Mouse (Mus musculus) 416B (cell line): ENCODE measurements around the gene Ankrd44.

Experiments used
- DNase-seq: peaks from one replicate; pipeline ENCODE4 v3.0.0; 2011; ENCODE audit warnings: low read depth

Gene Ankrd44

DNA sequence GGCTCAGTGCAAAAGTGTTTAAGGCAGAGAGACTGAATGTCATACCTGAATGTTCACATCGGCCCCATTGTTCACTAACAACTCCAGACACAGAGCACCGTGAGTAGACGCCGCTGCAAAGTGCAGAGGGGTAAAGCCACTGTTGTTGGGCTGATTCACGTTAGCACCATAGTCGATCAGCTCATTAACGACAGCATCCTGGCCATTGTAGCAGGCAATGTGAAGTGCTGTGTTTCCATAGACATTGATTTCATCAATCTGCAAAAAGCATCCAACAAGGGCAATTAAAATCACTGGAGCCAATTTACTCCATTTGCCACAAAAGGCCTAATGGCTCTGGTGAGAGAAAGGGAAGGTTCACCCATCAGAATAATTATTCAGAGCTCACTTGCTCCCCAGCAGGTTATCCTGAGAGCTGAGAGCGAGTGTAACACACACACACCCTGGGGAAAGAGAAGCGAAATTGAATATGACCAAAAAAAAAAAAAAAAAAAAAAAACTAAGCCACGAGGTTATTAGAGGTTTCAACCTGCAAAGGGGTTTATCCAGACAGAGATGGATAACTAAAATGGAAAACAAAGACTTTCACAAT lies 163.9 kb downstream of the Ankrd44 start:
- DNase-seq, result no peak

- peak; percentile 18 for DNase-seq
These were observed 166.3 kb downstream of the Ankrd44 start for GRCm38 (mm10) chr1:54759841-54760240.

- DNase-seq, result no peak
These were observed 168.9 kb downstream of the Ankrd44 start for GRCm38 (mm10) chr1:54757291-54757690.

DNA sequence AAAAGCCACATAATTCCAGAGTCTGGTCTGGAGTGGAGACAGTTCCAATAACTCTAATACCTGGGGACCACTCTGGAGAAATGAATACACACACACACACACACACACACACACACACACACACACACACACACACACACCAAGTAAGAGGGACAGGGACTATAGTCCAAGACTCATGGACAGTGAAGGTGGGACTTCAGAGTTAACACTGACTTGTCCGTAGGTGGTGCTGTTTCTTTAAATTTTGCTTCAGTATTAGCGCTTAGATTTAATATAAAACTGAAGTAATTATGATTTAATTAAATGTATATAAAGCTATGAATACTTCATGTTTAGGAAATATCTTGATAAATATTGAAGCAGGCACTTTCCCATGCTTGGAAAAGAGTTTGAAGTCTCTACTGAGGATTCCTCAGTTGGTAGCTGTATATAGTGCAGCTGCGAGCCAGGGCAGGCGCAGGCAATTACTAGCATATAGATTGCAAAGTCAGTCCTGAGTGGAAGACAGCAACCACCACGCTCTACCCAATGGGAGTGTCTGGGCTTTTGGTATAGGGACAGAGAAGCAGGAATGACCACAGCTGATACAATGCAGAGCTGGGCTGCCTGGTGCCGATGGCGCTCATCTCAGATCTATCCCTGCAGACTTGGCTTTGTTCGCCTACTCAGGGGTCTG lies 170.4 kb downstream of the Ankrd44 start:
- DNase-seq, result peak; percentile 41

DNA sequence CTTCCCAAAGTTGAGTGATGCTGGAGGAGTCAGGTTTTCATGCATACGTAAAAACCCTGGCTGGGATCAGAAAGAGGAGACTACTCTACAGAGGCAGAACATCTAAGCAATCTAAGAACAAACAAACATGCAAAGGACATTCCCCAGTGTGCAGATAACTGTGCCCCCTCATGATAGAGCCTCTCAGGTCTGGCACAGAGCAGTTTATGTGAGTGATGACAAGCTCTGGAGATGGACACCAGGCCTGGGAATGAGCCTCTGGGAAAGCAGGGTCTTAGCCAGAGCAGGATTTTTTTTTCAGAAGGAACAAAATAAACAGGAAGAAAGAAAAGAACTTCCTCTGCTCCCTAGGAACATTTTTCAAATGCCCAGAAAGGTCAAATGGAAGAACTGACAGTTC lies 176.2 kb downstream of the Ankrd44 start:
- DNase-seq, result no peak

DNA sequence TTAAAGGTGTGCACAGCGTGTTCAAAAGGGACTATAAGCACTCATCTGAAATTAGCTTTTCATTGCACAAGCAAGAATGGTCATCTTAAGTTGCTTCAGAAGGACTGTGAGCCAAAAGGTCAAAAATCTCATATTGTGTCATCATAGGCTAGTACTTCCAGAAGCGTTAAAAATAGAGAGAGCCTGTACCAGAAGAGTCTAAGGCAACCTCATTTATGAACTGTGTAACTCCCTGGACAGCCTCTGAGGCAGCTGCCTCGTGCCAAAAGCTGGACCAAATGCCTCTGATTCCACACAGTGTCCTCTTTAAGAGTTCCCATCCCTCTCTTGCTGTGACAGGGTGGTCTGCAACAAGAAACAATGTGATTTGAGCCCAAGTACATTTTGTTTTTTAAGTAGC lies 176.7 kb downstream of the Ankrd44 start:
- DNase-seq, result no peak

GRCm38 (mm10) chr1:54747785-54748420 lies 178.3 kb downstream of the Ankrd44 start:
- DNase-seq, result peak; percentile 73

- DNase-seq, result no peak
These were observed 180.5 kb downstream of the Ankrd44 start for GRCm38 (mm10) chr1:54745666-54746065.

DNA sequence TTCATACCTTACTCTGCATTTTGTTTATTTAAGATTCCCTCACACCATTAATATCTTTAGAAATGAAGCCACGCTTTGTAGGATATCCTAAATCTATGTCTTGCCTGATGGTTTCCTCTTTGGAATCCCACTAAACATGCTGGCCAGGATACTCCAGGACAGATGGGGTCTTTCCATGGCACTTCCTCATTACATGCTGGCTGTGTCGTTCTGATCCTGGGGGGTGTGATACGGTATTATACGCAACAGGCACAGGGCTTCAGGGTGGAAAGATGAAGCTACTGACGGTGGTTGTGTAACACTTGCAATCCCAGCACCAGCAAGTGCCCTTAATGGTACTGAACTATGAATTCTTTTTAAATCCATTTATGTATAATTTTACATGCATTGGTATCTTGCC lies 182.0 kb downstream of the Ankrd44 start:
- no peak for DNase-seq

DNA sequence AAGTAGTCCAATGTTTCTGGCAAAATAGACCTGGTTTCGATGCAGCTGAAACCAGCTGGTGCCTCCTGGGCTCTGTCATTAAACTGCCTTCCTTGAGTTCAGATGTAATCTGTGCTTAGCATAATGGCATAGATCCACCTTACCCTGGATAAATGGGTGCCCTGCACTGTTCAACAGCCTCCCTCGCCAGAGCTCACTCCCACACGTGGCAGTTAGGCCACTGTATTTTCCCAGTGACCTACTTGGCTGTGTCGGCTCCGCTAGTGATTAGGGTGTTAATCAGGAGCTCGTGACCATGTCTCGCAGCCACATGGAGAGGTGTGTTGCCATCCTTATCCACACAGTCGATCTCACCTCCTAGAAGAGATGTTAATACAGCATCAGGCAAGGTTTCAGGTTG lies 183.1 kb downstream of the Ankrd44 start:
- no peak for DNase-seq

GRCm38 (mm10) chr1:54740936-54741335 lies 185.3 kb downstream of the Ankrd44 start:
- DNase-seq, result no peak

DNA sequence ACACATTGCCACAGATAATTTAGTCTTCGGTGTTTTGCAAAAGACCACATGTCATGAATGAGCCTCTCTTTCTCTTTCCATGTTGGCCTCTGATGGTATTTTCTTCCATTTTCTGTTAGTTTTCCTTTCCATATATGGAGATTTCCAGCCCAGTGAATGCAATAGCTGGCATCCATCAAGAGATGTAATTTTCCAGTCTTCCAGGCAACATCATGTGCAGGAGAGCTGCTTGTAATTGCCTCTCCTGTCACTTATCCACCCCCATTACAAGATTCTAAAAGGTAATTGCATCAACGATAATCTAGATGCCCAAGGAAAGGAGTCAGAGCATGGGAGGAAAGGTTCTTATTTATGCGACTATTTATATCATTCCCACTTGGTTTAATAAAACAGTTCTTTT lies 188.7 kb downstream of the Ankrd44 start:
- no peak for DNase-seq

- DNase-seq, result no peak
These were observed 191.1 kb downstream of the Ankrd44 start for GRCm38 (mm10) chr1:54734917-54735664.

DNA sequence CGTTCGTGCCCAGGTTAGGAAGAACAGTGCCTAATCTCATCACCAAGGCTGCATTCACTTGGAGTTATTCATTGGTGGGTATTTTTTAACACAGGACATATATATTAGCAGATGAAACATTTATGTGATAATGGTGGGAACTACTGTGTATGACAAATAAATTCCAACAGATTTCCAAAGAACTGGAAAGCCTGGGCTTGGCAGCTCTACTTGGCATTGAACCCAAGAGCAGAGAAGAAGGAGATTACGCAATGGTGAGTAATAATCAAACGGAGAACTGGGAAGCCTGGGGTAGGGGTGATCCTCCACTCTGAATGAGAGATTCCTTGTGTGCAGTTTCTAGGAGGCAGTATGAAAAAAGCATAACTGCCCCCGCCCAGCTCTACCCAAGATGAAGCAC lies 196.9 kb downstream of the Ankrd44 start:
- no peak for DNase-seq

GRCm38 (mm10) chr1:54726555-54726954 lies 199.6 kb downstream of the Ankrd44 start:
- no peak for DNase-seq

DNA sequence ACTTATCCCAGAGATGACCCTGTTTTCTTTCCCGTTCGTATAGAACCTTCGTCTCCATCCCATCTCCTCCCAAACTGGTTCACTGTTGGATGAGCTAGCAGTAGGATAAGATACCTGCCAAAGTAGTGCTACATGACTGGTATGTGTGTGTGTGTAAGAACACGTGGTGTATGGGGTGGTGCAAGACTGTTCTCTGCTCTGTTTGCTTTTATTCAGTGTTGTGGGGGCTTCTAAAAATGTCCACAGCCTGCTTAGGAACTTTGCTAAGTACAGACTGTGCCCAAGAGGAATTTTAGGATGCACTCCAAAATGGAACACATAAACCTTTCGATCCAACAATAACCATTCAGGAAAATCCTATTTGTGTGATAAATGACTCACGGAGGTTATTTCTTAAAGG lies 209.3 kb downstream of the Ankrd44 start:
- no peak for DNase-seq

- no peak for DNase-seq
These were observed 211.0 kb downstream of the Ankrd44 start for GRCm38 (mm10) chr1:54715061-54715760.

DNA sequence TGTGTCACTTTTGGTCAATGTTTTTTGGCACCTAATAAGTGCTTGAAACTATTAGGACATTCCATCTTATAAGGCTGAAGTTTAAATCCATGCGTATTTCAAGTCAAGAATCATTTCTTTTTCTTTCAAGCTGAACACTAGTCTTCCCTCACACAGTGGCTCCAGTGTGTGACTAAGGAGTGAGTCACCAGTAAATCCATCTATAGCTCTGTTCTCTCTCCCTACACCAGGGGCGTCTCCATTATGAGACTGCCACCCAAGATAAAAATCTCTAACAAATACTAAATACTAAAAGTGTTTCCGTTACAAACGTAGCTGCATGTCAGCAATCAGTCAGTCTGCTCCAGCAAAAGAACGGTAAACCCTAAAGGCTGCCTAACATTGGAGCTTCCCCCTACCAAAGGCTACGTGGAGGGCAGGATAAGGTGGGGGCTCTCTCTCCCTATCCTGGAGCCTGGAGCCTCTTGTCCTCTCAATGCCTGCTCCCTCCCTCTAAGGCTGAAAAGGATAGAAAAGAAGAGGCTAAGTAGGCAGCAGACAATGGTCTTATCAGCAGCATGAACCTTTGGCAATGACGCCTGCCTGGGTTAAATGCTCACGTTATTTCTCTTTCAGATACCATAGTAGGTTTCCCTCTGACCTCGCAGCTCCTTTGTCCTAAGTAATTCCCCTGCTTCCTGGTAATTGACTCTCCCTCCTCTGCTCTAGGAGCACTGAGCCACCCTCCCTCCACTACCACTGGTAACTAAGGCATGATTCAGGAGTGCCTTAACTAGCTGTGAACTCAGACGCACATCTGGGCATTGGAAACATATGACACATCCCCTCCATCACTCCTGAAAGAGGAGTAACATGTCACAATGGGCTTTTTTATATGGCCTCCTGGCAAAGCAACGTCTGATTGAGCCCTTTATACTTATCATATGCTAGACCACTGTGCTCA lies 212.7 kb downstream of the Ankrd44 start:
- DNase-seq, result peak; percentile 91

DNA sequence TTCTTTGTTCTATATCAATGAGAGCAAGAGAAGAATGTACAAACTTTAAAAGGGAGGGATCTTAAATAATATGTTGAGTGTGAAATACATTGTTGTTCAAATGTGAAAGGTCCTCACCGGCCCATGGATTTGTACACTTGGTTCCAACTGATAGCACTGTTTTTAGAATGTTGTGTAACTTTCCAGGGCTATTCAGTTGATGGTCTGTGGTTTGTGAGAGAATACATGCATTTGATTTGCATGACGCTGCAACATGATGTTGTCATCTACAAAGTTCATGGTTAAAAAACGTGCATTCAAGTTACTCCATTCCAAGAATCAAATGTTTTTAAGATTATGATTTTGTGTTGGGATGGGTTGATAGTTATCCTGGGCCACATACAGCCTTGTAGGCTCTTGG lies 214.6 kb downstream of the Ankrd44 start:
- DNase-seq, result peak; percentile 62

- peak; percentile 90 for DNase-seq
These were observed 215.6 kb downstream of the Ankrd44 start for GRCm38 (mm10) chr1:54710550-54710949.
